Comparison of ENCODE assay signal across 8 mouse cellular contexts in genomic region chr9:43115431-43116133, GRCm38 (mm10). TPM values are rescaled to one million over a fixed set of nuclear protein-coding genes. Genes with fewer than 3 reads are reported as not detected.
A peak's percentile ranks its signal among the peaks of the same experiment; 100 is the strongest.
DNase-seq lines count a peak whose midpoint lies in the region; ATAC-seq and TF ChIP-seq lines count a peak whose summit lies in the region.

No protein-coding gene starts in this region.

- no peaks in the 10 kb centered on the region for H3K9me3 ChIP-seq in forebrain, embryonic 11.5 days (ENCODE audit: control insufficient read depth, low read length)

- H3K27ac ChIP-seq in left cerebral cortex, adult 2 months, result peak overlapping the region; percentile 97
- H3K27ac ChIP-seq in forebrain, embryonic 11.5 days (ENCODE audit: low read depth, low read length), result no peak overlapping the region
- H3K27ac ChIP-seq in olfactory bulb, adult 2 months (ENCODE audit: insufficient read depth, low read depth, low read length), result peak overlapping the region; percentile 39

- WGBS in forebrain, embryonic 11.5 days, result 12% methylated on average over 12 of the region's 12 CpGs
- WGBS in olfactory bulb, adult 2 months, result 18% methylated on average over 12 of the region's 12 CpGs

- no peaks in the 10 kb centered on the region for H3K27me3 ChIP-seq in forebrain, embryonic 11.5 days (ENCODE audit: control insufficient read depth, insufficient read depth, low read length)

- intact Hi-C loops in left cerebral cortex, adult 2 months (cut with DNase I), result no loop called here
- intact Hi-C loops in gastrocnemius, postnatal 36 days (cut with DNase I), result no loop called here

- peak overlapping the region; percentile 81 for H3K4me2 ChIP-seq in forebrain, embryonic 11.5 days (ENCODE audit: low read depth, low read length, severe bottlenecking)

- TF ChIP-seq POLR2A in olfactory bulb, adult 2 months (IDR thresholded peaks at IDR 0.05; ENCODE audit: insufficient read depth, low read depth, low read length), result no peak

- peak overlapping the region; percentile 88 for H3K9ac ChIP-seq in forebrain, embryonic 11.5 days (ENCODE audit: low read length)

- peak overlapping the region; percentile 76 for H3K4me3 ChIP-seq in left cerebral cortex, adult 2 months
- H3K4me3 ChIP-seq in forebrain, embryonic 11.5 days (ENCODE audit: low read depth, low read length), result peak overlapping the region; percentile 76
- H3K4me3 ChIP-seq in olfactory bulb, adult 2 months (ENCODE audit: insufficient read depth, low read depth, low read length), result peak overlapping the region; percentile 73

- no peak for ATAC-seq in forebrain, embryonic 11.5 days (replicated peaks; ENCODE audit: low FRiP score)

- peaks cover 6% of the 10 kb centered on the region for H3K4me1 ChIP-seq in forebrain, embryonic 11.5 days (replicated peaks; ENCODE audit: control insufficient read depth, insufficient read depth, low read length)
- peaks cover 4% of the 10 kb centered on the region; the same call in 1 of the 2 replicates for H3K4me1 ChIP-seq in olfactory bulb, adult 2 months (ENCODE audit: control insufficient read depth, insufficient read depth, low read length)

- DNase-seq in left cerebral cortex, adult 2 months (ENCODE audit: extremely low spot score in 1 of 2, low spot score in 2 of 2), result no peak
- DNase-seq in left cerebral cortex, adult 8-10 months (ENCODE audit: low spot score in 2 of 2), result no peak
- DNase-seq in forebrain, embryonic 11.5 days (ENCODE audit: low spot score), result peak; percentile 35
- DNase-seq in kidney, postnatal 10 days, result peak; percentile 45
- DNase-seq in adrenal gland, postnatal 25 days, result no peak
- DNase-seq in cerebellum, adult 9-11 months, result no peak
- DNase-seq in gastrocnemius, postnatal 36 days, result no peak

- H3K36me3 ChIP-seq in forebrain, embryonic 11.5 days (ENCODE audit: control insufficient read depth, insufficient read depth, low read length), result no peaks in the 10 kb centered on the region; the same call in 1 of the 2 replicates

- no peak for TF ChIP-seq CTCF in left cerebral cortex, adult 2 months (IDR thresholded peaks at IDR 0.05)
- no peak for TF ChIP-seq CTCF in olfactory bulb, adult 2 months (IDR thresholded peaks at IDR 0.05; ENCODE audit: insufficient read depth, low read depth, low read length)

RNA-seq across cellular contexts. Expression of gene Tmem136, which starts 0.8 kb away (rescaled TPM):
- total RNA-seq in left cerebral cortex, adult 2 months (2021), result 10 to 100 TPM; 15.6 to 16.8 TPM
- total RNA-seq in left cerebral cortex, adult 8-10 months (2022), result 10 to 100 TPM; 14.8 to 18.3 (median 15.7) TPM
- 13.5 and 13.8 TPM in 2 replicates for polyA plus RNA-seq in forebrain, embryonic 11.5 days (2014; fragmentation: Nextera tagmentation; extraction: Ambion mirVana)
- polyA plus RNA-seq in olfactory bulb, adult 2 months (2012; ENCODE audit: insufficient read depth, insufficient read length, low replicate concordance, missing spikeins), result not detected in 2 replicates
- total RNA-seq in adrenal gland, postnatal 25 days (2021), result 4.4 and 5.7 TPM in 2 replicates
- total RNA-seq in gastrocnemius, postnatal 36 days (2021), result 1 to 10 TPM; 1.1 to 3.2 TPM

RNA-seq across cellular contexts. Expression of gene Arhgef12, which starts 8.5 kb away (rescaled TPM):
- 100 to 1,000 TPM; 162 to 164 TPM for total RNA-seq in left cerebral cortex, adult 2 months (2021)
- total RNA-seq in left cerebral cortex, adult 8-10 months (2022), result 100 to 1,000 TPM; 152 to 184 (median 161) TPM
- 14.6 and 14.8 TPM in 2 replicates for polyA plus RNA-seq in forebrain, embryonic 11.5 days (2014; fragmentation: Nextera tagmentation; extraction: Ambion mirVana)
- 42.4 TPM in 1 of 2 replicates, not detected in the other for polyA plus RNA-seq in olfactory bulb, adult 2 months (2012; ENCODE audit: insufficient read depth, insufficient read length, low replicate concordance, missing spikeins)
- 137 and 142 TPM in 2 replicates for total RNA-seq in adrenal gland, postnatal 25 days (2021)
- 10 to 100 TPM; 44.9 to 45.2 TPM for total RNA-seq in gastrocnemius, postnatal 36 days (2021)

Comparison
In these comparisons a context has a peak if more than half of its experiments do, and no peak if none do; other contexts are left out.
1. DNase-seq: peak in forebrain, embryonic 11.5 days (single experiment) and kidney, postnatal 10 days (single experiment); none in left cerebral cortex, adult 2 months (0 of 2), left cerebral cortex, adult 8-10 months (0 of 2), adrenal gland, postnatal 25 days (single experiment), cerebellum, adult 9-11 months (single experiment) and gastrocnemius, postnatal 36 days (0 of 2).
2. Peak in every context shown above with its lines, with median percentiles within 50 percentile points of each other: H3K4me3 ChIP-seq.